Mouse (Mus musculus) G1E-ER4 (cell line): ENCODE results near the gene Zbtb14. TPM values are rescaled to one million over a fixed set of nuclear protein-coding genes. Genes with fewer than 3 reads are reported as not detected.

Experiments used
- GATA1 ChIP-seq: IDR thresholded peaks from one replicate; pipeline ENCODE4 v1.8.0; 2012; ENCODE audit warnings: low read length, inconsistent platforms
- polyA plus RNA-seq: library from polyadenylated mRNA; stranded (reverse); fragments of >175 nt; gene quantifications from 2 replicates; pipeline ENCODE4 v1.2.3, GENCODE M21; 2012

Gene Zbtb14
- polyA plus RNA-seq: 2.5 and 3.0 TPM in 2 replicates

DNA sequence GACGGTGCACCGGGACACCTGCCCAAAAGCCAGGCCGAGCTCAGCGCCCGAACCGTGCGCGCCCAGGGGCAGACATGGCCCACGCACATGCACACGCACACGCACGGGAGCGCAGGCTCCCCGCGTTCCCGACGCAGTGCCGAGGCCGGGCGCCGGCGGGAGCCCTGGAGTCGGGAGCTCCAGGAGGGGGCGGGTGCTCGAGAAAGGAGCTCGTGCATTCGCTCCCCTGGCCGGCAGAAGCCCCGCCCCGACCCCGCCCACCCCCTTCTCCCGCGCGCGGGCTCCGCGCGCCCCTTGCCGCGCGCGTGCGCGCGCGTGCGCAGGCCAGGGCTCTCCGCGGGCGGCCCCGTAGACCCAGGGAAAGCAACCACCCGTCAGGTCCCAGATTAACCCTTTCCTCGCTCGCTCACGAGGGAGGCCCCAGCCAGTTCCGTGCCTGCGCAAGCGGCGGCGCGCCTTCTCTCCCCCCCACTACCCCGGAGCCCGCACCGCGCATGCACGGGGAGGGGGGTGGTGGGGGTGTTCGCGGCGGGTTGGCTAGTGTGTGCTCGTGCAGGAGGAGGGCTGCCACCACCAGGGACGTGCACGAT lies at the start of gene Zbtb14:
Zbtb14 (plus strand) TSS at position 540 of the 590 bp plus-strand sequence.
- no peak for TF ChIP-seq GATA1

DNA sequence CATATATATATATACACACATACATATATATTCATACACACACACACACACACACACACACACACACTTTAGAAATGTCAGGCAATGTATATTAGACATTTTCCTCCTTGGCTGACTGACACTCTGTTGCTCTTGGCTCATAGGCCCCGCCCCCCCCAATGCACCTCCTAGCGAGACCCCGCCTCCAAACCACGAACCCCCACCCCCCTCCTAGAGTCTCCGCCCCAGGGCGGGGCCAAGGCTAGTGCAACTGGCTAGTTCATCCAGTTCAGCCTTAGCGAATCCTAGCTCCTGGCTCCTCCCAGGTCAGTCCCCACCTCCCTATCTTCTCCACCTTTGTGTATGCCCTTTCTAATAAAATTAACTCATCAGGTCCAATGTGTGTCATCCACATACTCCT lies 36.8 kb upstream of the Zbtb14 start:
- TF ChIP-seq GATA1: no peak

DNA sequence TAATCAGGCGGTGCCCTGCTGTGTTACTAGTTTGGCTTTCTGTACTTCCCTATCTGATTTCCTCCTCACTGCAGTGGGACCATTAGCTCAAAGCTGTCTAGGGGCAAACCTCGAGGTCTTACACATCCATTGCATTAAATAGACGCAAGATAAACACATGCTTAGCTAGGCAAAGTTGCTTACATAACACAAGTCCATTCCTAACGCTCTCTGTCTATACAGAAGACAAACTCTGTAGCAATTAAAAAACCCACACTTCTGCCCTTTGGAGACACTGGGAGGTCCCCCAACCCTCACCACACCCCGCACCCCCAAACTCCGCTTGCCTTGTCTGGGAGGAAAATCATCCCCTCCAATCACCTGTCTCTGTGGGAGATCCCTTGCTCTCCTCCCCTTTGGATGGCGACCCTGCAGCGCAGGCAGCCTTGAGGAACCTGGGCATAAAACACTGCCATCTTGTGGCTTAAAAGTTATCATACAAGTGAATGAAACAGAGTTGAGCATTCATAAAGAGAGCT lies 33.8 kb upstream of the Zbtb14 start:
- no peak for TF ChIP-seq GATA1

DNA sequence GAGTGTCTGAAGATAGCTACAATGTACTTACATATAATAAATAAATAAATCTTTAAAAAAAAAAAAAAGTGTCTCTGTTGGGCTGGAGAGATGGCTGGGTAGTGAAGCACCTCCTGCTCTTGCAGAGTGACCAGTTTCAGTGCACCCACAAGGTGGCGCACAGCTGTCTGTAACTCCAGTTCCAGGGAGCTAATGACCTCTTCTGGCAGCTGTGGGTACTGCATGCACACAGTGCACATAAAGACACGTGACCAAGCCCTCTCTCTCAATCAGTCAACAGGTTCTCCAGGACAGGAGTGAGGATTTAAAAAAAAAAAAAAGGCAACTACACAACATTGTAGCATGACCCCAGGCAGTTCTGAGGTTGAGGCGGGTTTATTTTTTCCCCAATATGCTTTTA lies 17.8 kb upstream of the Zbtb14 start:
- no peak for TF ChIP-seq GATA1

DNA sequence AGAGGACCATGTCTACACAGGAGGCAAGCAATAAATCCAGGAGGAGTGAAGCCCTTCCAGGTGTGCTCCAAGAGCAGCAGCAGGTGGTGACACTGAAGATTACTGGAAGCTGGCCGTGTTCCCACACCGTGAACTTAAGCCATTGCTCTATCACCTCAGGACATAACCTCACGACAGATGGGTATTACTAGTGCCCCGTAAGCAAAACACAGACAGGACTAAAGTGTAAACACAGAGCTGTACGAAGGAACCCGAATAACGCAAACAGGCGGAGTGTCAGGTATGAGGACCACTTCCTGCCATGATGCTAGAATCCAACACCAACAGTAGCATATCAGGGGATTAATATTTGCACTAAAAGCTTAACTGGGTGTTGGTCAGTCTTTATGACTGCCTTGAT lies 2.0 kb upstream of the Zbtb14 start:
- TF ChIP-seq GATA1: no peak

DNA sequence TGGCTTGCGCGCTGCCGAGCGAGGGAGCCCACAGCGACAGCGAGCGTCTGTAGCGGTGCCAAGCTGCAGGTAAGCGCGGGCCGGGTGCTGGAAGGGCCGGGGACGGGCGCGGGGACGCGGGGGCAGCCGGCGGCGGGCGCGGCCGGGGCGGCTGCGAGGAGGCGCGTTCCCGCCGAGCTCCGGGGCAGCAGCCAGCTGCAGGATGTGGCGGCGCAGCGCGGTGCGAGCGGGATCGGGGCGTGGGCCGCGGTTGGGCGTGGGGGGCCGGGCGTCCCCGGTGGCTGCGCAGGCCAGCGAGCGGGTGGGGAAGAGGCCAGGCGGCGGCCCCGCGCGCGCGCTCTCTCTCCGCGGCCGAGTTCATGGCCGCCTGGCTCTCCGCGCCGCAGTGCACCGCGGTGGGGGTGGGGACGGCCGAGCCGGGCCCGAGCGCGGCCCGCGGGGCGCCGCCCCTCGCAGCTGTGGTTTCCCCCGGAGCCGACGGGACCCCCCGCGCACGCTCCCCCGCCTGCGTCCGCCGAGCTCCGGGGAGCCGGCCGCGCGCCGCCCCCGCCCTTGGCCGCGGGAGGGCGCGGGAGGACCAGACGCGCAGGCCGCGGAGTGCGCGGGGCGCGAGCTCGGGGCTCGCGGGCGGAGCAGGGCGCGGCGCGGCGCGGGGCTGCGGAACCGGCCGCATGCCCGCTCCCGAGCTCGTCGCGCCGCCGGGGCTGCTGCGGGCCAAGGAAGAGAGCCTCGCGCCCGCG lies 521 bp downstream of the Zbtb14 start:
- TF ChIP-seq GATA1: no peak

DNA sequence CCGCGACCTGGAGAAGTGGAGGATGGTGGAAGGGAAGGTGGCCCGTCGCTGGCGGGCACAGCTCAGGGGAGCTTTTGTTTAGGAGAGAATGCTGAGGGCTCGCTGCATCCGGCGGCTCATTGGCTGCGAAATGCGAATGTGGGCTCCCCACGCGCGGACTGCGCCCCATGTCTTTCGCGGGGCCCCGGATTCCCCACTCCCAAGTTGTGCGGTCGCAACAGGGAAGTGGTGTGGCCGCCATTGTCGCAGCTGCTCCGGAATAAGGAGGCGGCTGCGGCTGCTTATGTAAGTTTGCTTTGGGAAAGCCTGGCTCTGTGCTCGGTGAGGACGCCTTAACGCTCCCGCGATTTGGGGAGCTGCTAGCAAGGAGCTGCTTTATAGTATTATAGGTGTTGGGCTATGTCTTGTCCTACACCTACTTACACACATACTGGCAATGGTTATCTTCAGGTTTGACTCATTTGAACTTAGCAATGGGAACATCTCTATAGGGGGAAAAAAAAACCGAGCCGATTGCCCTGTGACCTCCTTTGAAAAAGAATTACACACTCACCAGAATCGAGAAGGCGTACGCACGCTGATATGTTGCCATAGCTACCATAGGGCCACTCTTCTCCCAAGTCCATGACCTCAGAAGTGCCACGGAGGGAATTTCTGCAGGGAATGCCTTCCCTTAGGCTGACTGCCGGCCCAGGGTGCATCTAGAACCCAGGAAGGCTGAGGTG lies 1.3 kb downstream of the Zbtb14 start:
- no peak for TF ChIP-seq GATA1

DNA sequence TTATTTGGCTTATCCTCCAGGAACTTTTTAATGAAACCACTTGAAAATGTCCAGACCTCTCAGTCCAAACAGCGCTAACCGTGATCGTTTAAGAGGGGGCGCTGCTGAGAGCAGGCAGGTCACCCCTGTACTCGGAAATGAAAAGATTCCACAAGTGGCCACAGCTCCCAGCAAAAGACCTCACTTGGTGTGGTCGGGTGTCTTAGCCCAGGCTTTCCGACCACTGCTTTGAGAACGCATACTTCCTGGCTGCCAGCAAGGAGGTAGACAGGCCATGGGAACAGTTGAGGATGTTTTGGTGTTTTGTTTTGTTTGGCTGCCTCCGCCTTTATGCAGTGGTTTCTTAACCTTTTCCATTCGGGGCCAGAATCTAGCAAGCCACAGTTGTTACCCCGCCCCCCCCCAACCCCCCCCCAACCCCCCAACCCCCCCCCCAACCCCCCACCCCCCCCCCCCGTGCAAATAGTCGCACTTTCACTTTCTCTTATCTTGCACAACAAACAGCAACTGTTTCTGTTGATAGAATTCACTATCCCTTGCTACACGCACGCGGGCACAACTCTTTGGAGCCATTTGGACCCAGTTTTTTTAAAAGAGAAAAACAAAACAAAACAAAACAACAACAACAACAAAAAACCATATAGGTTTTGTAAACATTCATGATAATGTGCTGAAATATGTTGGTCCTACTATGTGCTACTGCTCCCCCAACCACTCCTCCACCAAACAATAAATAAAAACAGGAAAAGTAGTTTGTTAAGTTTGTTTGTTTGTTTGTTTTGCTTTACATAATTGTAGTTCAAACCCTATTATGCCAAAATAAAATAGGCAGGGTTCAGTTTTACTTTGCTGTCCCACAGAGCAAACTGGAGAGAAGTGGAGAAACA lies 13.5 kb downstream of the Zbtb14 start:
- TF ChIP-seq GATA1: no peak

DNA sequence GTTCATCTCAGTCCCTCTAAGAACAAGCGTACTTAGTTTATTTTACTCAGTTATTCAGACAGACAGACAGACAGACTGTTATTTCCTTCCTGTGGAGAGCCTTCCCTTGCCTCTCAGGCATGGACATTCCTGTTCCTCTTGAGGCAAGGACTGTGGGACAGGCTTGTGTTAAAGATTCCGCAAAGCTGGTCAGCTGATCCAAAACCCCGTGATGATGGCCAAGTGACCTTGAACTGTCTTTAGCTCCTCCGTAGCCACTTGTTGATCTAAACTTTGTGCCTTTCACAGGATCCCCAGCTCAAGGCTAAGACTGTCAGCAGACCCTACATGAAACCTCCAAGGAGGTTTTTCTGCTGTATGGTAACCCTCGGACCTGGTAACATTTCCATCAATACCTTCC lies 14.3 kb downstream of the Zbtb14 start:
- TF ChIP-seq GATA1: no peak

DNA sequence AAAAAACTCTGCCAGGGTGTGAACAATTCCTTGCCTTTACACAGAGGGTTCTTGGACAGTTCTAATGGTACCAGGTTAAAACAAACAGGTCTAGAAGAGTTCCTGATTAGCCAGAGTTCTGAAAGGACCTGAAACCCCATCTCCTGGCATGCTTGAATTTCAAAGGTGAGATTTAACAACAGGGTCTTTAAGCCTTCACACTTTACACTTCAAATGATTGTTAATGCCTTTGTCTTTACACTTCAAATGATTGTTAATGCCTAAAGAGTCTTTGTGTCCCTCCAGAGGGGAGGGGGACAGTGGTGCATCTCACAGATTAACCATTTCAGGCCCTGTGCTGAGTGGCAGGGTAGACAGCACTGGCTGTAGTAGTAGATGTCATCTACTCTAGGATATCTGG lies 15.2 kb downstream of the Zbtb14 start:
- no peak for TF ChIP-seq GATA1

DNA sequence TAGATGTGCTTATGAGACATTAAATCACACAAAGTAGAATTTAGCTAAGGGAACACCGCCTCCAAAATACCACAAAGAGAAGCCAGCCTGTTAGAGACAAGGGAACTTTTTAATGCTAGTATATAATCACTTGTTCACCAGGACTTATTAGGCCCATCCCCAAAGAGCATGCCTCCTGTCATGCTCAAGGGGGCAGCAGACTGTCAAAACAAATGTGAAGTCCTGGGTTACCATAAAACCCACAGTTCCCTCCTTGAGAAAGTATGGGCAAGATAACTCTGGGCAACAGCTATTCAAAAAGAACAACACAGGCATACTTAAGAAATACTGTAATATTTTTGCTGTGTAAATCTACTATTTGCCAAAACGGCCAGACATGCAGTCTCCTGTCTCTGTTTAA lies 18.3 kb downstream of the Zbtb14 start:
- TF ChIP-seq GATA1: no peak

DNA sequence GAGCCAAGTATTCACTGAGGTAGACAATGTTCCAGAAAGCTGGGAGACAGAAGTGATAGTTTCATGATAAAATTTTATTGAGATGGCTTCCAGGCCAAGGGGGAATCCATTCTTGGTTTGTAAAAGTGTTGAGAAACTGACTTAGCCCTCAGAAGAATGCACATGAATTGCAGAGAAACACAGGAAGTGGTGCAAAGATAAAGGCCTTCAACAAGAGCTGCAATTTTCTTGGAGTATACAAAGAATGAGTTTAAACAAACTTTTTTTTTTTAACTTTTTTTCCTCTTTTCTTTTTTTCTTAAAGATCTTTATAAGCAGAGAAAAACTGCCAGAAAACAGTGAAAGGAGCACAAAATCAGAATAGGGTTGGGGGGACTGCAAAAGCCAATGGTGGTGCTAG lies 33.3 kb downstream of the Zbtb14 start:
- TF ChIP-seq GATA1: no peak

DNA sequence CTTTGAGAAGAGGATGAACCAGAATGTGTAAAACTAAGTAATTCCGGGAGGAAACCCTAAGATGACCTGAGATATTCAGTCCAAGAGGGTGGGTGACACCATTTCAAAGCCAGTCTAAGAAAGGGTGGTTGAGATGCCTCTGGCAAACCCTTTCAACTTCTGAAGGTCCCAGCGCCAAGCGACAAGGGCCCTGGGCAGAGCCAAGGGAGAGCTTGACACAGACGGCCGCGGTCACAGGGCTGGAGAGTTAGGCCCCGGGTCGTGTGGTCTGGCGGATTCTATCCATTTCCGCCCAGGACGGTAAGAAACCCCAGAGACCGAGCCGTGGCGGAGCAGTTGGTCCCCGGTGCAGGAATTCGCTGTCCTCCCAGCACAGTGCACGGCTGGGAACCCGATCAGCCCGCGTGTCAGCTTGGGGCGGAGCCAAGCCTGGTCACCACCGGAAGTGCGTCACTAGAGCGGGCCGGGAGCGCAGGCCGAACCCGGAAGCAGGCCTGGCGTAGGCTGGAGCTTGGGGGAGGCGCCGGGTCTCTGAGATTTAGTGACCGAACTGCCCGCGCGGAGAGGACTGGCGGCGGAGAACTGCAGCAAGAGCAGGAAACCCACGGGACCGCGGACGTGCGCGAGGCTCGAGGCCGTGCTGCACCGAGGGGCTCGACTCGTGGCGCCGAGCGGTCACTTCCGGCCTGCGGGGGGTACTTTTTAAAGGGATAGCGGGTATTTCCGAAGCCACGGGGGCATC lies 34.2 kb downstream of the Zbtb14 start:
- TF ChIP-seq GATA1: no peak

DNA sequence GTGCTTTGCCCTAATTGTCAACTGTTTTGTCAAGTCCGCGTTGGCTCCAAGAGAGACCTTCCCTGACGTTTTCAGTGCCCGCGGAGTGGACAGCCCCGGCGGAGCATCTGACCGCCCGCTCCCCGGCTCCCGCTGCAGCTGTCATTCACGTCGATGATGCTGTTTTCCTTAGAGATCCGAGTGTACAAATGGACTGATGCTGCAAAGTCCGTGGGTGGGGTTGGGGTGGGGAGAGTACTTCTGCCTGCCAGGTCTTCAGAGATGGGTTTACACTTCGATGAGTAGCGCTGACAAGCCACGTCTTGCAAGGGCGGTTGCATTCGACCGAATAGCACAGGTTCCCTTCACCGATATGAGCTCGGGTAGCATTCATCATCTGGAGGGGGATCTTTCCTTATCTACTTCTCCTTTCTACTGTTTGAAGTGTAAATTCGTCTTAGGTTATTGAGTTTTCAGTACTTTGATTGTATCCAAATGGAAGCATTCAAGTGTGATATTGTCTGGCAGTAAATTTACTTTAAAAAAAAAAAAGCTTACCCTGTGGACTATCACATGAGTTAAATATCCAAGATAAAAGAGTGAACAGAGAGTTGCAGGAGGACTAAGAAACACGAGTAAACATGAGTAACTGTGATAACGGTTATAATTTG lies 35.0 kb downstream of the Zbtb14 start:
- TF ChIP-seq GATA1: no peak
